Mouse (Mus musculus) cerebellum, adult 8-10 months (tissue): ENCODE results near the gene St8sia1.

Experiments
- DNase-seq: peaks from one replicate; pipeline ENCODE4 v3.0.0; 2022

St8sia1 gene

GRCm38 (mm10) chr6:142943419-142943818 is 20.8 kb downstream of the St8sia1 start:
- peak; percentile 33 for DNase-seq

GRCm38 (mm10) chr6:142941596-142942381 is 22.5 kb downstream of the St8sia1 start:
- DNase-seq: no peak

GRCm38 (mm10) chr6:142941078-142941477 is 23.2 kb downstream of the St8sia1 start:
- DNase-seq: no peak

- no peak for DNase-seq
Measured at GRCm38 (mm10) chr6:142938549-142939345, 25.5 kb downstream of the St8sia1 start.

GRCm38 (mm10) chr6:142938074-142938473 is 26.2 kb downstream of the St8sia1 start:
- DNase-seq: peak; percentile 33

- no peak for DNase-seq
Measured at GRCm38 (mm10) chr6:142932582-142932981, 31.7 kb downstream of the St8sia1 start.

GRCm38 (mm10) chr6:142932144-142932543 is 32.1 kb downstream of the St8sia1 start:
- DNase-seq: no peak

GRCm38 (mm10) chr6:142928551-142929309 is 35.5 kb downstream of the St8sia1 start:
- DNase-seq: no peak

GRCm38 (mm10) chr6:142926901-142927605 is 37.2 kb downstream of the St8sia1 start:
- no peak for DNase-seq

- DNase-seq: no peak
Measured at GRCm38 (mm10) chr6:142925921-142926320, 38.3 kb downstream of the St8sia1 start.

- DNase-seq: peak; percentile 63
Measured at GRCm38 (mm10) chr6:142925374-142925773, 38.9 kb downstream of the St8sia1 start.

GRCm38 (mm10) chr6:142920901-142921300 is 43.4 kb downstream of the St8sia1 start:
- peak; percentile 45 for DNase-seq

- no peak for DNase-seq
Measured at GRCm38 (mm10) chr6:142918691-142919090, 45.6 kb downstream of the St8sia1 start.

GRCm38 (mm10) chr6:142917471-142917901 is 46.8 kb downstream of the St8sia1 start:
- no peak for DNase-seq

- DNase-seq: no peak
Measured at GRCm38 (mm10) chr6:142916271-142916941, 47.8 kb downstream of the St8sia1 start.

GRCm38 (mm10) chr6:142915464-142915863 is 48.8 kb downstream of the St8sia1 start:
- DNase-seq: no peak

GRCm38 (mm10) chr6:142914676-142915075 is 49.6 kb downstream of the St8sia1 start:
- DNase-seq: no peak

- no peak for DNase-seq
Measured at GRCm38 (mm10) chr6:142911263-142911662, 53.0 kb downstream of the St8sia1 start.

- DNase-seq: no peak
Measured at GRCm38 (mm10) chr6:142910721-142911120, 53.5 kb downstream of the St8sia1 start.

- no peak for DNase-seq
Measured at GRCm38 (mm10) chr6:142909771-142910105, 54.5 kb downstream of the St8sia1 start.

GRCm38 (mm10) chr6:142908911-142909770 is 55.1 kb downstream of the St8sia1 start:
- no peak for DNase-seq
